Mouse (Mus musculus): Measurements from ENCODE around the gene Wdr93. TPM values are rescaled to one million over a fixed set of nuclear protein-coding genes. Genes with fewer than 3 reads are reported as not detected.

The Wdr93 gene
- polyA plus RNA-seq, 1 experiment from 2014 or later: 0.52 TPM

- Histone ChIP-seq H3K4me1 (replicated peaks) (peaks cover 21% of the 10 kb centered on the region), H3K36me3 (no peaks in the 10 kb centered on the region), H3K27me3 (ENCODE audit: insufficient read depth, poor library complexity, severe bottlenecking) (peaks cover 45% of the 10 kb centered on the region), H3K4me3 (no peak overlapping the region), H3K9me3 (no peaks in the 10 kb centered on the region; the same call in 1 of the 2 replicates), H3K27ac (no peak overlapping the region)
- DNase-seq (ENCODE audit: low spot score): no peak
- WGBS: 48% methylated on average over 11 of the region's 11 CpGs
Measured at GRCm38 (mm10) chr7:79819996-79820395, 77.0 kb downstream of the Wdr93 start.

GRCm38 (mm10) chr7:79822092-79822695 lies 79.2 kb downstream of the Wdr93 start:
- DNase-seq (ENCODE audit: low spot score): no peak
- H3K36me3 ChIP-seq: no peaks in the 10 kb centered on the region
- WGBS: 84% methylated on average over 12 of the region's 12 CpGs
- no peaks in the 10 kb centered on the region; the same call in 1 of the 2 replicates for H3K9me3 ChIP-seq
- no peak overlapping the region for H3K27ac ChIP-seq
- H3K4me1 ChIP-seq (replicated peaks): peaks cover 21% of the 10 kb centered on the region
- peaks cover 38% of the 10 kb centered on the region for H3K27me3 ChIP-seq (ENCODE audit: insufficient read depth, poor library complexity, severe bottlenecking)
- H3K4me3 ChIP-seq: no peak overlapping the region

GRCm38 (mm10) chr7:79828341-79828740 lies 85.4 kb downstream of the Wdr93 start:
- H3K9me3 ChIP-seq: no peaks in the 10 kb centered on the region; the same call in 1 of the 2 replicates
- DNase-seq (ENCODE audit: low spot score): no peak
- no peak overlapping the region for H3K27ac ChIP-seq
- no peak overlapping the region for H3K4me3 ChIP-seq
- no peaks in the 10 kb centered on the region for H3K36me3 ChIP-seq
- no peaks in the 10 kb centered on the region for H3K4me1 ChIP-seq (replicated peaks)
- 82% methylated on average over 3 of the region's 3 CpGs for WGBS
- H3K27me3 ChIP-seq (ENCODE audit: insufficient read depth, poor library complexity, severe bottlenecking): no peaks in the 10 kb centered on the region

GRCm38 (mm10) chr7:79831145-79831544 lies 88.2 kb downstream of the Wdr93 start:
- no peak overlapping the region for H3K4me3 ChIP-seq
- no peaks in the 10 kb centered on the region for H3K36me3 ChIP-seq
- no peak overlapping the region for H3K27ac ChIP-seq
- no peak for DNase-seq (ENCODE audit: low spot score)
- H3K4me1 ChIP-seq (replicated peaks): no peaks in the 10 kb centered on the region
- 84% methylated on average over 6 of the region's 6 CpGs for WGBS
- no peaks in the 10 kb centered on the region for H3K27me3 ChIP-seq (ENCODE audit: insufficient read depth, poor library complexity, severe bottlenecking)
- no peaks in the 10 kb centered on the region for H3K9me3 ChIP-seq

DNA sequence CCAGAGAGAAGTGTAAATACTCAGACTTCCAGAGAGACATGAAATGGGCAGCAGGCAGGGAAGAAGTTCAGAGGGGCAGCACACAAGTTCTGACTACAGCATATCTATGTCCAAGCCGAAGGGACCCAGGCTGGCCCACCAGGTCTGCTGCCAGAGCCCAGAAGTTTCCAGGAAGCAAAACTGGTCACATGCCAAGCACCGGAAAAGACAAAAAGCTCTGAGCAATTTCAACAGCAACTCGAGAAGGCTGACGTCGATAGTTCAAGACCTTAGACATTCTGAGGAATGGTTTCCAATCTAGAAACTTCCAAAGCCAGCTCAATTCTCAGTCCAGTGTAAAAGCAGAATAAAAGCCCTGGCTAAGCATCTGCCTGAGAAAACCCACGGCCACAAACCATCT lies 88.6 kb downstream of the Wdr93 start:
- Histone ChIP-seq H3K9me3 (no peaks in the 10 kb centered on the region), H3K4me1 (replicated peaks) (no peaks in the 10 kb centered on the region)
- WGBS: 83% methylated on average over 6 of the region's 6 CpGs

DNA sequence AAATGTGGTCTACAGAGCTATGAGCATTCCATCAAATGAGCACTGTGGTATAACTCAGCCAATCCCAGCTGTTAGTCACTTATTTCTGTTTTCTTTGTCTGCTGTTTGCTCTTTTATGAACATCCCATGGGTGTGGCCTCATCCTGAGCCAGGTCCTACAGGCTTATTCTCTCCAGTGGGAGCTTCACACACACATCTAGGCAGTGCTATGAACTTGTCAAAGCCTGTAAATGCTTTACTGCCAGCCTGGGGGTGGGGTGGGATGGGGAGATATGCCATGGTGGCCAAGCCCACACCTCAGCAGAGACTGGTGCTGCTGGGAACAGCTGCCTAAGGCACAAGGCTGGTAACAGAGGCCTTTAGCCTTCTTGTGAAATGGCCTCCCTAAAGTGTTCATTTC lies 90.0 kb downstream of the Wdr93 start:
- Histone ChIP-seq H3K4me1 (replicated peaks) (no peaks in the 10 kb centered on the region), H3K27ac (no peak overlapping the region), H3K4me3 (no peak overlapping the region), H3K27me3 (ENCODE audit: insufficient read depth, poor library complexity, severe bottlenecking) (no peaks in the 10 kb centered on the region), H3K9me3 (no peaks in the 10 kb centered on the region), H3K36me3 (no peaks in the 10 kb centered on the region)
- DNase-seq (ENCODE audit: low spot score): no peak

More for the DNA sequence above, 88.6 kb downstream of the Wdr93 start:
- Histone ChIP-seq H3K36me3 (no peaks in the 10 kb centered on the region), H3K27me3 (ENCODE audit: insufficient read depth, poor library complexity, severe bottlenecking) (no peaks in the 10 kb centered on the region), H3K4me3 (no peak overlapping the region), H3K27ac (no peak overlapping the region)
- DNase-seq (ENCODE audit: low spot score): no peak

DNA sequence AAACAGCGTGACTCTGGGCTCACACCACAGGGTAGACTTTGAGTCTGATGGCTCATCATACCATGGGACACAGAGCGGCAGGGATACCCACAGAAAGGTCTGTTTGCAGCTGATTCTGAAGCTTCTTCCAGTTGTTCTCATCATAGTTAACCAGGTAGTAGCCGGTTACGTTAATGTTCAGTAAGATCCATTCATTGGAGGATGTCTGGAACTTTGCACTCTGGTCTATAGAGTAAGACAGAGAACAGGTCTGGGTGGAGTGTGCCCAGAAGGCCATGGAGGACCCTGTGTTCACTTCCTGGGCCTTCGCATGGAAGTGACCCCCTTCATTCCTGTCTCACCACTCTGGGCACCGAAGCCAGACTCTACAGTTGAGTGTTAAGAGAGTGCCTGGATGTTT lies 92.2 kb downstream of the Wdr93 start:
- no peaks in the 10 kb centered on the region for H3K4me1 ChIP-seq (replicated peaks)
- H3K27me3 ChIP-seq (ENCODE audit: insufficient read depth, poor library complexity, severe bottlenecking): no peaks in the 10 kb centered on the region
- 96% methylated on average over 6 of the region's 6 CpGs for WGBS
- no peaks in the 10 kb centered on the region for H3K36me3 ChIP-seq
- no peak for DNase-seq (ENCODE audit: low spot score)
- no peaks in the 10 kb centered on the region for H3K9me3 ChIP-seq
- no peak overlapping the region for H3K27ac ChIP-seq
- no peak overlapping the region for H3K4me3 ChIP-seq

Other genes with a start within 250 kb of the Wdr93 start
- 0.12 and 0.67 TPM in 2 replicates for gene Rhcg, start 125.5 kb upstream of the Wdr93 start, polyA plus RNA-seq (2016; fragmentation: Nextera tagmentation; extraction: Ambion mirVana)
- 16.1 and 16.5 TPM in 2 replicates for gene Ticrr, start 83.0 kb upstream of the Wdr93 start, polyA plus RNA-seq (2016; fragmentation: Nextera tagmentation; extraction: Ambion mirVana)
- 5.2 and 5.9 TPM in 2 replicates for gene Kif7, start 27.4 kb upstream of the Wdr93 start, polyA plus RNA-seq (2016; fragmentation: Nextera tagmentation; extraction: Ambion mirVana)
- not detected in 2 replicates for gene Plin1, start 10.3 kb upstream of the Wdr93 start, polyA plus RNA-seq (2016; fragmentation: Nextera tagmentation; extraction: Ambion mirVana)
- 8.0 and 8.3 TPM in 2 replicates for gene Pex11a, start within 50 bp of the Wdr93 start, polyA plus RNA-seq (2016; fragmentation: Nextera tagmentation; extraction: Ambion mirVana)
- gene Mesp1, start 50.6 kb downstream of the Wdr93 start, polyA plus RNA-seq (2016; fragmentation: Nextera tagmentation; extraction: Ambion mirVana): 0.12 TPM in 1 of 2 replicates, not detected in the other
- gene Mesp2, start 67.6 kb downstream of the Wdr93 start, polyA plus RNA-seq (2016; fragmentation: Nextera tagmentation; extraction: Ambion mirVana): 0.37 and 0.55 TPM in 2 replicates
- gene Anpep, start 117.9 kb downstream of the Wdr93 start, polyA plus RNA-seq (2016; fragmentation: Nextera tagmentation; extraction: Ambion mirVana): 4.3 and 5.6 TPM in 2 replicates
- 47.0 and 54.6 TPM in 2 replicates for gene Ap3s2, start 177.5 kb downstream of the Wdr93 start, polyA plus RNA-seq (2016; fragmentation: Nextera tagmentation; extraction: Ambion mirVana)
- 23.3 and 24.7 TPM in 2 replicates for gene Arpin, start 192.2 kb downstream of the Wdr93 start, polyA plus RNA-seq (2016; fragmentation: Nextera tagmentation; extraction: Ambion mirVana)